Mouse (Mus musculus) kidney, postnatal 0 days (tissue): ENCODE measurements around the gene Gm5431. TPM values are rescaled to one million over a fixed set of nuclear protein-coding genes. Genes with fewer than 3 reads are reported as not detected.
"Not testable (repeated sequence)": the region's sequence is repeated elsewhere in the genome, so short reads cannot be mapped to it uniquely, and the experiment has no call there.

Experiments
- ATAC-seq: fragments of 200-750 bp; cut with Nextera tagmentation; replicated peaks from 2 replicates; pipeline ENCODE4 v1.8.0; 2017; ENCODE audit warnings: low read depth, moderate number of reproducible peaks, moderate TSS enrichment, moderate library complexity; ENCODE audit not compliant: low FRiP score
- DNase-seq: peaks from one replicate; pipeline ENCODE4 v3.0.0-alpha.2; 2016; ENCODE audit warnings: low spot score
- H3K27ac ChIP-seq: fragments of 300-500 bp; sonication (generic); 2 replicates; pipeline ENCODE4 v1.5.1; 2014; ENCODE audit warnings: mild to moderate bottlenecking
- H3K27me3 ChIP-seq: fragments of 300-500 bp; sonication (generic); 2 replicates; pipeline ENCODE4 v1.6.1; 2014; ENCODE audit warnings: low read length, mixed read lengths; ENCODE audit not compliant: insufficient read depth
- H3K36me3 ChIP-seq: fragments of 300-500 bp; sonication (generic); 2 replicates; pipeline ENCODE4 v1.6.1; 2014; ENCODE audit warnings: low read length, mixed read lengths; ENCODE audit not compliant: insufficient read depth
- H3K4me1 ChIP-seq: fragments of 300-500 bp; sonication (generic); replicated peaks from 2 replicates; pipeline ENCODE4 v1.6.1; 2014; ENCODE audit warnings: antibody characterized with exemption, low read length, mixed read lengths; ENCODE audit not compliant: insufficient read depth
- H3K4me2 ChIP-seq: fragments of 300-500 bp; sonication (generic); 2 replicates; pipeline ENCODE4 v1.6.1; 2014; ENCODE audit warnings: mild to moderate bottlenecking, low read length, moderate library complexity, mixed read lengths
- H3K4me3 ChIP-seq: fragments of 300-500 bp; sonication (generic); replicated peaks from 2 replicates; pipeline ENCODE4 v1.5.1; 2014; ENCODE audit warnings: low read depth, low read length
- H3K9ac ChIP-seq: fragments of 300-500 bp; sonication (generic); 2 replicates; pipeline ENCODE4 v1.6.1; 2014; ENCODE audit warnings: low read depth, low read length
- H3K9me3 ChIP-seq: fragments of 300-500 bp; sonication (generic); replicated peaks from 2 replicates; pipeline ENCODE4 v1.6.1; 2016; ENCODE audit warnings: low read length, inconsistent platforms, mixed read lengths
- CTCF ChIP-seq: IDR thresholded peaks from 2 replicates; pipeline ENCODE4 v1.5.1; 2016; ENCODE audit warnings: antibody characterized with exemption, low read depth, mild to moderate bottlenecking, moderate library complexity
- WGBS: fragments of 180-500 bp; shearing (Covaris S2); extraction: QIAGEN DNeasy Blood & Tissue Kit; methylation state at CpG from one replicate; pipeline ENCODE4 v1.1.7; 2014; 5-methylcytosine and 5-hydroxymethylcytosine counted together
- polyA plus RNA-seq: library from polyadenylated mRNA; unstranded; fragments of >200 nt; fragmentation: Nextera tagmentation; extraction: Ambion mirVana; gene quantifications from 2 replicates; pipeline ENCODE4 v1.2.1, GENCODE M21; 2015

The Gm5431 gene
- polyA plus RNA-seq, result 0.24 and 0.43 TPM in 2 replicates

DNA sequence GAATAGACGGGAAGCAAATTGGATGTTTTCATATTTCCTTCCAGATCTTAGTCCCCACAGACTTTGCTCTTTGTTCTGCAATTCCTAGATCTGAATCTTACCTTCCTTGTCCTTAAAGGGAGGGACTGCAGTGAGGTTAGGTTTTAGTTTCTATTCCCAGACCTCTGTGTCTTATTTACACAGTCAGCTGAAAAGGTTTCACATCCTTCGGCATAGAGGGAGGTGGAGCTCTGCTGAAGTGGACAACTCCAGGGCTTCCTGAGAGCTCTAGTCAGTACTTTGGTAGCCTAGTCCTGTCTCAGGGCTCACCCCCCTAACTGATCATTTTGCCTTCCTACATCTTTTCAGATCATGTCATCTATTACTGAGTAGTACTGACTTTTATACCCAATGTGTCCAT, at the start of gene Gm5431:
Gm5431 (minus strand) TSS at position 194 of the 400 bp plus-strand sequence.
- no peaks in the 10 kb centered on the region for H3K27me3 ChIP-seq
- no peak for TF ChIP-seq CTCF
- WGBS, result 63% methylated on average over 2 of the region's 2 CpGs
- ATAC-seq, result no peak
- H3K36me3 ChIP-seq, result no peaks in the 10 kb centered on the region
- H3K4me3 ChIP-seq, result no peak within 1 kb of the TSS
- DNase-seq, result peak; percentile 10
- no peak within 1 kb of the TSS for H3K27ac ChIP-seq
- no peaks in the 10 kb centered on the region for H3K4me1 ChIP-seq
- H3K9ac ChIP-seq, result no peak within 1 kb of the TSS
- H3K4me2 ChIP-seq, result no peak within 1 kb of the TSS
- no peaks in the 10 kb centered on the region for H3K9me3 ChIP-seq

- not testable (repeated sequence) for H3K9me3 ChIP-seq, H3K27me3 ChIP-seq, H3K4me3 ChIP-seq, H3K36me3 ChIP-seq, H3K27ac ChIP-seq, ATAC-seq, DNase-seq, H3K4me1 ChIP-seq, H3K4me2 ChIP-seq, H3K9ac ChIP-seq
- 90% methylated on average over 6 of the region's 6 CpGs for WGBS
Measured at GRCm38 (mm10) chr11:48946090-48946489, 44.1 kb upstream of the Gm5431 start, which contains the start of gene Psme2b. Gene Psme2b (minus strand): TSS chr11:48946190.

DNA sequence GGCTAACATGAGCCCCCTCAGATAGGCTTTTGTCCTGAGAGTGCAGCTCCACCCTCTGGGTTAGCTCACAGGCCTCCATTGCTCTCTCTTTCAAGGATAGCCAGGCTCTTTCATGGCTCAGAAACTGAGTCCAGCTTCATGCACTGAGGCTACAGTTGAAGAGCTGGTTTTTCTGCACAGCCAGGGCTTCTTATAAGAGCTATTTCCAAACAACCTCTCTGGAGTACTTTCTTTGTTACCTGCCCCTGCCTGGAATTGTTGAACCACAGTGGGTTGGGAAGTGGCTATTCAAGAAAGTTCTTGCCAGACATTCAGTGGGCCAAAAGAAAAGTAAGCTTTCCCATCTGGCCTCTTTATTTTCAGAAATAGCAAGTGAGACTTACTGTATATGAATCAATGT, 37.3 kb upstream of the Gm5431 start:
- H3K27ac ChIP-seq, H3K27me3 ChIP-seq, H3K36me3 ChIP-seq, H3K4me3 ChIP-seq, H3K4me2 ChIP-seq, H3K4me1 ChIP-seq, H3K9me3 ChIP-seq, DNase-seq, H3K9ac ChIP-seq, ATAC-seq: not testable (repeated sequence)

DNA sequence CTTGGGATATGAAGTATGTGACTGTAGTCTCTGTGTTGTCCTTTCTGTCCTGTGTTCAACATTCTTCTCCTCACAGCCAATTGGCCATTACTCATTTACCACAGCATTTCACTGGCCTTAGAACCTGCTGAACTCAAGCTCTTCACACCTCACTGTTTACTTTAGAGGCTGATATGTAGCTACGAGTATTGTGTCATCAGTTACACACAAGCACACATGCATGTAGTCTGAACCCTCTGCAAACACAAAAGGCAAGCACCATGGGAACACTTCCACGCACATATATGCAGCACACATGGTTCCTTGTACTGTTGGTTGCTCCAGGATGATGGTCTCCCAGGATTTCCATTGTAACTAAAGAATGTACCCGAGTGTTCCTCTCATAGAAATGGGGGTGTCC, 33.3 kb upstream of the Gm5431 start:
- H3K9me3 ChIP-seq, H3K36me3 ChIP-seq, H3K9ac ChIP-seq, H3K4me1 ChIP-seq, H3K4me3 ChIP-seq, H3K4me2 ChIP-seq, ATAC-seq, H3K27ac ChIP-seq, DNase-seq, H3K27me3 ChIP-seq: not testable (repeated sequence)
- WGBS, result no CpG with 5 or more reads among the region's 3 CpGs

- not testable (repeated sequence) for H3K4me1 ChIP-seq, H3K27ac ChIP-seq, H3K4me3 ChIP-seq, H3K27me3 ChIP-seq, H3K4me2 ChIP-seq, H3K9me3 ChIP-seq, H3K36me3 ChIP-seq, H3K9ac ChIP-seq, ATAC-seq, DNase-seq
- 20% methylated on average over 1 of the region's 1 CpGs for WGBS
Measured at GRCm38 (mm10) chr11:48933923-48934322, 31.9 kb upstream of the Gm5431 start.

DNA sequence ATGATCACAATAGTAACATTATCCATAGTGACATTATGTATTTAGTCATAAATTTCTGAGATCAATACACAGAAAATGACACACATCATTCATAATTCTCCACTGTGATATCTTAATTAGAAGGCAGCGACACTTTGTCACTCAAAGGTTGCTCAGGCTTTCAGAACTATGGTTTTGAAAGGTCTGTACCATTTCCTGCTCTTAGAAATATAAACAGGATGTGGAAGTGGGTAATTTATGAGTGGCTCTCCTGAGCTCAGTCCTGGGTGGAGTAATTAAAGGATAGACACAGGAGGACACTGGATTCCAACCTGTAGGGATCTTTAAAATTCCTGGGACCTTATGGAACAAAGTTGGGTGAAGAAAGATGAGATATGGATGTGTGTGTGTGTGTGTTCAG, 31.4 kb upstream of the Gm5431 start:
- not testable (repeated sequence) for H3K4me1 ChIP-seq, ATAC-seq, H3K4me2 ChIP-seq, H3K36me3 ChIP-seq, DNase-seq, H3K27me3 ChIP-seq, H3K4me3 ChIP-seq, H3K9me3 ChIP-seq, H3K9ac ChIP-seq, H3K27ac ChIP-seq
- WGBS, result 74% methylated on average over 1 of the region's 1 CpGs

DNA sequence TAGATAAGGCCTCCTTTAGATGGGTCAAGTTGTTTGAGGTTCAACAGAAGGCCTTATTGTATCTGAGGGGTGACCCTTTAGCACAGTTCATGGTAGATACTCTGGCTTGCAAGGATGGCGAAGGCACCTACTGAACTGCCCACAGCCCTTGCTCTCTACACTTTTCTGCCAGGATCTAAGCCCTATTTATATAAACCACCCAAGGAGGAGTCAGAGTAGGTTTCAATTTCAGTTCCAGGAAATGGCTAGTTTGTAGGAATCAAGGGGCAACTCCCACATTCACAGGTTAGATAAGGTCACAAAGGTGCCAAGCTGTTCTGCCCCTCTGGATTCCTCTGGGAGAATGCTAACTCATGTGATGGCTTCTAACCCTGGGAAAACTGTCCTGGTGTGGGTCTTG, 26.1 kb upstream of the Gm5431 start:
- not testable (repeated sequence) for H3K27me3 ChIP-seq, H3K27ac ChIP-seq, H3K4me1 ChIP-seq, H3K9me3 ChIP-seq, H3K4me2 ChIP-seq, H3K4me3 ChIP-seq, H3K9ac ChIP-seq, H3K36me3 ChIP-seq
- 66% methylated on average over 1 of the region's 1 CpGs for WGBS
- DNase-seq (peak; percentile 39), ATAC-seq (peak; percentile 21; the same call in 1 of the 2 replicates)

DNA sequence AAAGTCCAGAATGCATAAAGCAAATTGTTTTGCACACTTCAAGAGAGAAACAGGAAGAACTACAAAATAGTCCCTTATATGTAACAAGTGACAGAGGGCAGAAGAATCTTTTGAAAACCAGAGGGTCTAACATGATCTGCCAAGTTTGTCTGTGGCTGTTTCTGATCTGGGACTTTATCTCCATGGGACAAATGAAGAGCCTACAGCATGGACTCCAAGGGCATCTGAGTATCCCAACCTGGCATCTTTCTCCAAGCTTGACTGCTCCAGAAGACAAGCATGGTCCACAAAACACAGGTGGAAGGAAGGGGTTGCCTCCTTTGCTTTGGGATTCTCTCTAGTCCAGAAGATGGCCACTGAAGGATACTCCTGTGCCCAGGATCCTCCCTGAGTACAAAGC, 24.4 kb upstream of the Gm5431 start:
- not testable (repeated sequence) for H3K27ac ChIP-seq, H3K4me3 ChIP-seq, H3K4me1 ChIP-seq, H3K36me3 ChIP-seq, H3K27me3 ChIP-seq, H3K4me2 ChIP-seq, H3K9ac ChIP-seq, ATAC-seq, H3K9me3 ChIP-seq, DNase-seq

DNA sequence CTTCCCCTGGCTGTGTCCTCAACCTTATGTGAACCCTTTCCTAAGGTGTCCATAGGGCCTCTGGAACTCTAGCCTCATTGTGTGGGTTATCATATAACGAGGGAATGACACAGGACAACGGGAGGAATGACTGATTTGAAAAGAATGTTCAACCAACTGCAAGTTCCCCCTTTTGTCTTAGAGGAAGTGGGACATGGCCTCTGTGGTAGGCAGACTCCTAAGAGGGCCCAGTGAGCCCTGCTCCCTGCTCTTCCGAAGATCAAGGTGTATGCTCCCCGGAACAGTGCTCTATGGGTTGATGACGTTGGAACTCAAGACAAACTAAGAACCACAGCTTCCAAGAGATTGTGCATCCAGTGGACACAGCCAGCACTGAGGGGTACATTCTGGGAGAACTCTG, 21.8 kb upstream of the Gm5431 start:
- not testable (repeated sequence) for ATAC-seq, H3K4me2 ChIP-seq, H3K27me3 ChIP-seq, DNase-seq, H3K4me1 ChIP-seq, H3K9ac ChIP-seq, H3K36me3 ChIP-seq, H3K9me3 ChIP-seq, H3K27ac ChIP-seq, H3K4me3 ChIP-seq
- 88% methylated on average over 5 of the region's 5 CpGs for WGBS
